Mouse (Mus musculus) heart, postnatal 0 days (tissue): ENCODE data around the gene Napa.

Experiments
- CTCF ChIP-seq: IDR thresholded peaks from 2 replicates; pipeline ENCODE4 v1.5.1; 2016; ENCODE audit warnings: antibody characterized with exemption, control low read depth, low read depth
- EP300 ChIP-seq: IDR thresholded peaks from 2 replicates; pipeline ENCODE4 v1.6.1; 2016; ENCODE audit warnings: antibody characterized with exemption, low read depth

DNA sequence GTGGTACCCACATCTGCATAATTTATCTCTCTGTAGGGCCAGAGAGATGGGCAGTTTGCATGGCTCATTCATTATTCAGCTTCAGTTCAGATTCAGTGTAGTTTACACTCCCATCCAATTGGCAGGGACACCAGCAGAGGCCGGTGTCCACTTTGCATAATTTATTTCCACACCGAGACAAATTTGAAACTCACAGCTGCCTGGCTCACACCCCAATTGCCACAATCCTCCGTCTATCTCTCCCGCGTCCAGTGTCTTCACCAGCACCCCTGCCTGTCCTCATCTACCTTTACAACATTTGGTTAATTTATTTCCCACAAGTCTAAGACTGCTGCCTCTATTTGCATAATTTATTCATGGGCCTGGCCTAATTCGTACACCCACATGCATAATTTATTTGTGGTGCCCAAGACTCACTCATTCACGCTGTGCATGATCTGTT lies 36.7 kb downstream of the Napa start:
- TF ChIP-seq CTCF (no peak), EP300 (no peak)
